Comparison of ENCODE assay signal across 18 mouse cellular contexts in genomic region chr12:83308627-83309026, GRCm38 (mm10).
DNase-seq lines count a peak whose midpoint lies in the region; ATAC-seq and TF ChIP-seq lines count a peak whose summit lies in the region.
"Had no signal": no experiment of that assay in that cellular context is flagged by ENCODE, and none has a peak within 500 bp of the region (broad histone marks: within the 10 kb centered on the region; RNA-seq: fewer than 3 reads in every experiment).

No protein-coding gene starts in this region.

- no peak for TF ChIP-seq EP300 in heart, adult 2 months (IDR thresholded peaks at IDR 0.05; ENCODE audit: insufficient read depth, low read depth, low read length)

- H3K4me3 ChIP-seq in heart, embryonic 10.5 days: no peak overlapping the region
- no peak overlapping the region for H3K4me3 ChIP-seq in heart, adult 2 months
- H3K4me3 ChIP-seq: embryonic facial prominence, embryonic 12.5 days; intestine, embryonic 15.5 days; limb, embryonic 13.5 days; midbrain, embryonic 15.5 days had no signal

- H3K79me2 ChIP-seq in heart, adult 2 months (replicated peaks; ENCODE audit: control insufficient read depth, insufficient read depth, low read length): no peaks in the 10 kb centered on the region

- 78% methylated on average over 4 of the region's 4 CpGs for WGBS in heart, embryonic 10.5 days
- WGBS in heart, adult 2 months: 84% methylated on average over 4 of the region's 4 CpGs

- H3K27me3 ChIP-seq in heart, embryonic 10.5 days (ENCODE audit: insufficient read depth, poor library complexity, severe bottlenecking): no peaks in the 10 kb centered on the region
- H3K27me3 ChIP-seq in heart, adult 2 months (ENCODE audit: control insufficient read depth, insufficient read depth, low read length): no peaks in the 10 kb centered on the region
- H3K27me3 ChIP-seq: embryonic facial prominence, embryonic 12.5 days; intestine, embryonic 15.5 days; limb, embryonic 13.5 days; midbrain, embryonic 15.5 days had no signal

- TF ChIP-seq POLR2A in heart, adult 2 months (IDR thresholded peaks at IDR 0.05; ENCODE audit: insufficient read depth, low read depth, low read length): no peak

- no peak overlapping the region for H3K9ac ChIP-seq in heart, adult 2 months (ENCODE audit: low read depth, low read length)
- H3K9ac ChIP-seq: embryonic facial prominence, embryonic 12.5 days; forebrain, postnatal 0 days; intestine, embryonic 15.5 days; limb, embryonic 13.5 days; midbrain, embryonic 15.5 days had no signal

- ATAC-seq in activated CD4-positive, CD25-positive, alpha-beta regulatory T cell, adult 4 months: no peak
- ATAC-seq: forebrain, postnatal 0 days; intestine, embryonic 15.5 days; midbrain, embryonic 15.5 days had no signal

- no peaks in the 10 kb centered on the region for H3K36me3 ChIP-seq in heart, embryonic 10.5 days
- H3K36me3 ChIP-seq in heart, adult 2 months (ENCODE audit: control insufficient read depth, insufficient read depth, low read length): no peaks in the 10 kb centered on the region
- H3K36me3 ChIP-seq: embryonic facial prominence, embryonic 12.5 days; intestine, embryonic 15.5 days; limb, embryonic 13.5 days; midbrain, embryonic 15.5 days had no signal

- DNase-seq in heart, embryonic 10.5 days (ENCODE audit: low spot score): no peak
- DNase-seq in heart, adult 2 months: no peak
- DNase-seq in spleen, postnatal 10 days (ENCODE audit: low spot score in 2 of 2): peak; percentile 40 to 45
- no peak for DNase-seq in spleen, postnatal 14 days (ENCODE audit: low spot score in 2 of 2)
- DNase-seq in liver: peak; percentile 67
- no peak for DNase-seq in embryo, embryonic 11 days
- DNase-seq in layer of hippocampus, postnatal 25 days (ENCODE audit: extremely low spot score in 1 of 2, low spot score in 1 of 2): no peak
- DNase-seq: cerebellum, postnatal 10 days; forebrain, postnatal 0 days; heart, adult 18-20 months; kidney, postnatal 14 days; lung, postnatal 14 days had no signal

- no peak for TF ChIP-seq CTCF in heart, adult 2 months (IDR thresholded peaks at IDR 0.05)

- peak overlapping the region; percentile 69; the same call in 1 of the 2 replicates for H3K27ac ChIP-seq in heart, embryonic 10.5 days
- H3K27ac ChIP-seq in heart, adult 2 months: no peak overlapping the region
- H3K27ac ChIP-seq: embryonic facial prominence, embryonic 12.5 days; intestine, embryonic 15.5 days; limb, embryonic 13.5 days; midbrain, embryonic 15.5 days had no signal

- H3K9me3 ChIP-seq in heart, embryonic 10.5 days: no peaks in the 10 kb centered on the region
- H3K9me3 ChIP-seq: embryonic facial prominence, embryonic 12.5 days; G1E; intestine, embryonic 15.5 days; limb, embryonic 13.5 days; midbrain, embryonic 15.5 days had no signal

- intact Hi-C loops in heart, adult 2 months (cut with DNase I): no loop called here

- peaks cover 28% of the 10 kb centered on the region for H3K4me1 ChIP-seq in heart, embryonic 10.5 days
- no peaks in the 10 kb centered on the region for H3K4me1 ChIP-seq in heart, adult 2 months (ENCODE audit: control insufficient read depth, insufficient read depth, low read length)
- H3K4me1 ChIP-seq: embryonic facial prominence, embryonic 12.5 days; intestine, embryonic 15.5 days had no signal

Comparison
In these comparisons a context has a peak if more than half of its experiments do, and no peak if none do; other contexts are left out.
1. DNase-seq: peak in spleen, postnatal 10 days (2 of 2) and liver (single experiment); none in heart, embryonic 10.5 days (single experiment), heart, adult 2 months (0 of 2), spleen, postnatal 14 days (0 of 2), embryo, embryonic 11 days (single experiment) and layer of hippocampus, postnatal 25 days (0 of 2).